Mouse (Mus musculus) limb, embryonic 13.5 days (tissue): ENCODE measurements at regions not wholly inside any gene's neighbourhood (a gene's known extent, or its start where the extent isn't known, plus 50 kb on each side); places are given as distances from the start of the nearest gene placed in this dataset.

Source experiments
- ATAC-seq: fragments of 200-750 bp; cut with Nextera tagmentation; 2 replicates; pipeline ENCODE4 v1.8.0; 2017; ENCODE audit warnings: low read depth, moderate number of reproducible peaks, moderate TSS enrichment; ENCODE audit not compliant: low FRiP score
- H3K27ac ChIP-seq: fragments of 300-500 bp; sonication (generic); 2 replicates; pipeline ENCODE4 v1.5.1; 2015; ENCODE audit warnings: inconsistent platforms, mild to moderate bottlenecking, moderate library complexity
- H3K27me3 ChIP-seq: fragments of 300-500 bp; sonication (generic); 2 replicates; pipeline ENCODE4 v1.6.1; 2015; ENCODE audit warnings: mild to moderate bottlenecking, inconsistent platforms
- H3K36me3 ChIP-seq: fragments of 300-500 bp; sonication (generic); 2 replicates; pipeline ENCODE4 v1.6.1; 2015; ENCODE audit warnings: inconsistent platforms, mild to moderate bottlenecking, moderate library complexity
- H3K4me1 ChIP-seq: fragments of 300-500 bp; sonication (generic); 2 replicates; pipeline ENCODE4 v1.6.1; 2015; ENCODE audit warnings: inconsistent platforms
- H3K4me2 ChIP-seq: fragments of 300-500 bp; sonication (generic); replicated peaks from 2 replicates; pipeline ENCODE4 v1.6.1; 2015; ENCODE audit warnings: inconsistent platforms, mild to moderate bottlenecking, moderate library complexity
- H3K4me3 ChIP-seq: fragments of 300-500 bp; sonication (generic); 2 replicates; pipeline ENCODE4 v1.5.1; 2015; ENCODE audit warnings: moderate library complexity, mild to moderate bottlenecking, inconsistent platforms
- H3K9ac ChIP-seq: fragments of 300-500 bp; sonication (generic); 2 replicates; pipeline ENCODE4 v1.6.1; 2015; ENCODE audit warnings: mild to moderate bottlenecking, inconsistent platforms
- H3K9me3 ChIP-seq: fragments of 300-500 bp; sonication (generic); 2 replicates; pipeline ENCODE4 v1.6.1; 2016; ENCODE audit warnings: inconsistent platforms
- WGBS: fragments of 180-500 bp; shearing (Covaris S2); methylation state at CpG from one replicate; pipeline ENCODE4 v1.1.7; 2015; 5-methylcytosine and 5-hydroxymethylcytosine counted together

DNA sequence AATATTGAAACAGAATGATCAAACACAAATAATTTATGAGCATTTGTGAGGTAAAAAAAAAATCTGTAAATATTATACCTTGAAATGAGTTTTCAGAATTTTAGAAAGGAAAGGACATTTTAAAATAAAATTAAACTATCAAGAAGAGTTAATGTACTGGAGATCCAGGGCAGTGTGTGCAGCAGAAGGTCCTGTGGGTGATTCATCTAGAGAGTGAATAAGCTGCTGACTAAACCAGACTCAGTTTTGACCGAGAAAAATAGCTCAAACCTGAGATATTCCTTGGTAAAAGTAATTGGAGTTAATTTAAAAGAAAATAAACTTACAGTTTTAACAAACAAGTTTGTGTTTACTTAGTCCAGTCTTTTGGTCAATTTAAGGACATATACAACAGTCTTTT lies 1118.6 kb upstream of the Celf2 start:
- Histone ChIP-seq H3K4me3 (no peak overlapping the region), H3K4me2 (no peak overlapping the region), H3K36me3 (no peaks in the 10 kb centered on the region), H3K9me3 (no peaks in the 10 kb centered on the region), H3K9ac (no peak overlapping the region), H3K27ac (no peak overlapping the region), H3K4me1 (no peaks in the 10 kb centered on the region), H3K27me3 (no peaks in the 10 kb centered on the region)
- ATAC-seq: no peak
- 74% methylated on average over 1 of the region's 1 CpGs for WGBS

DNA sequence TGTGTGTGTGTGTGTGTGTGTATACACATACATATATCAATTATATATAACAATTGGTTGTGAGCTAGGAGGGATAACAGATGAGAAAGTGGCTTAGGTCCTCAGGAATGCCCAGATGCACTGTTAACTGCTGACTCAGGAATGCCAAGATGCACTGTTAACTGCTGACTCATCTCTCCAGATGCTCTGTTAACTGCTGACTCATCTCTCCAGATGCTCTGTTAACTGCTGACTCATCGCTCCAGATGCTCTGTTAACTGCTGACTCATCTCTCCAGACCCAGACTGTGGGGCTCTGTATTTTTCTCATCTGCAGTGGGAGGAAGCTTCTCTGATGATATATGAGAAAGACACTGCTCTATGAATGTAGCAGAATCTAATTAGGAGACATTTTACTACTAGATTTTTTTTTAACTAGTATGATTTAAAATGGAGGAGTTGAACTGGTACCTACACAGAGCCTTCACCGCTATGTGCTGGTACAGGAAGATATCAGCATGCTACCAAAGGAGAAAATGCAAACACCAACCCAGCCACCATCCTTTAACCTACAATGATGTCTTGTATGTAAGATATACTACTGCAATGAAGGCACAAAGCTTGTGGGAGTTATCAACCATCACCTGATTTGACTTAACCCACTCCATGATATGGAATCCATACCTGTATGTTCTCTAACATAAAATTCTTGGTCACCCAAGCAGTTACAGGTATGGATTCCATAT lies 1119.3 kb upstream of the Celf2 start:
- ATAC-seq: no peak
- Histone ChIP-seq H3K27me3 (no peaks in the 10 kb centered on the region), H3K9me3 (no peaks in the 10 kb centered on the region), H3K4me3 (no peak overlapping the region), H3K36me3 (no peaks in the 10 kb centered on the region), H3K4me1 (no peaks in the 10 kb centered on the region), H3K27ac (no peak overlapping the region), H3K9ac (no peak overlapping the region), H3K4me2 (no peak overlapping the region)
- WGBS: 92% methylated on average over 2 of the region's 2 CpGs

DNA sequence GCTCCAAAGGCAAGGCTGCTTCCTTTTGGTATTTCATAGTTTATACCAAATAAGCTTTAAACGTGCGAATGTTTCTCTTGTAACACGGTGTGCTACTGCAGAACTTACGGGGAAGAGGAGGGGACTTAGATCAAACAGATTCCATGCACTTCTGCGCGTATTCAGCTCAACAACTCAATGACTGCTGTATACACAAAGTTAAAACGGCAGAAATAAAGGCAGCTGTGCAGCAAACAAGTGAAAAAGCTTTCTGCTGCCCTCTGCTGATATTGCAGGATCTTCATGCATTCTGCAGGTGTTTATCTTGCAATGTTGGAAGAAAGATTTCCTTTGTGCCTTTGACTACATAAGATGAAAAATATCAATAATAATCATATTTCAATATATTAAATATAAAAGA lies 1128.7 kb upstream of the Celf2 start:
- Histone ChIP-seq H3K27me3 (no peaks in the 10 kb centered on the region), H3K36me3 (no peaks in the 10 kb centered on the region), H3K27ac (no peak overlapping the region), H3K9ac (no peak overlapping the region), H3K4me3 (no peak overlapping the region), H3K9me3 (no peaks in the 10 kb centered on the region), H3K4me2 (no peak overlapping the region), H3K4me1 (no peaks in the 10 kb centered on the region)
- ATAC-seq: no peak
- whole genome bisulfite sequencing: 38% methylated on average over 7 of the region's 7 CpGs

DNA sequence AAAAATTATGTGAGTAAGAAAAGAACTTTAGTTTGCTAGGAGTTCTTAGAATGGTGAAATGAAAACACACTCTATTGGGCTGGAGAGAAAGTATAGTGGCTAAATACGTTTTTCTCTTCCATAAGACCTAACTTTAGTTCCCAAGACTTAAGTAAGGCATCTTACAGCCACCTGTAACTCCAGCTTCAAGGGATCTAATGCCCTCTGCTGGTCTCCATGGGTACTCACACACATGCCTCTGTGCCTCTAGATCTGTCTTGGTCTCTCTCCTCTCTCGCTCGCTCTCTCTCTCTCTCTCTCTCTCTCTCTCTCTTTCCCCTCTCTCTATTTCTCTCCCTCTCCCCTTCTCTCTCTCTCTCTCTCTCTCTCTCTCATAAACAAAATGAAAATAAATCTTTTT lies 1129.9 kb upstream of the Celf2 start:
- Histone ChIP-seq H3K36me3 (no peaks in the 10 kb centered on the region), H3K4me2 (no peak overlapping the region), H3K9me3 (no peaks in the 10 kb centered on the region), H3K9ac (no peak overlapping the region), H3K4me1 (no peaks in the 10 kb centered on the region), H3K27me3 (no peaks in the 10 kb centered on the region), H3K27ac (no peak overlapping the region), H3K4me3 (no peak overlapping the region)
- ATAC-seq: no peak
- WGBS: 51% methylated on average over 3 of the region's 3 CpGs

DNA sequence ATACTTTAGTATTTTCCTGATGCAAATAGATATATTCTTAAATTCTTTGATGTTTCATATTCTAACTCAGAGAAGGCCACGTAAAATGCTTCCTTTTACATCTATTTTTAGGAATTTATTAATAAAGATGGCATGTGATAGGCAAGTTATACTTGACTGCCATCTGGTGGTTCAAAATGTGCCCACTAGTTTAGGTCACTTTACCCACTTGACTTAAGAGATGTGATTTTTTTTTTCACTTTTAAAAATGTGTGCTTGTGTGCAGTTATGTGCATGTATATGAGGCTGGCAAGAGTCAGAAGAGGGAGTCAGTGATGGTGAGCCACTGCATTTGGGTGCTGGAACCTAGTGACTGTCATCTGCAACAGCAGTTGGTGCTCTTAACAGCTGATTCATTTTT lies 1136.1 kb upstream of the Celf2 start:
- H3K4me1 ChIP-seq: no peaks in the 10 kb centered on the region
- no peak overlapping the region for H3K27ac ChIP-seq
- no peak for ATAC-seq
- no peak overlapping the region for H3K4me2 ChIP-seq
- no peaks in the 10 kb centered on the region for H3K36me3 ChIP-seq
- no peak overlapping the region for H3K9ac ChIP-seq
- H3K9me3 ChIP-seq: no peaks in the 10 kb centered on the region
- 49% methylated on average over 1 of the region's 1 CpGs for WGBS
- H3K27me3 ChIP-seq: no peaks in the 10 kb centered on the region
- H3K4me3 ChIP-seq: no peak overlapping the region

DNA sequence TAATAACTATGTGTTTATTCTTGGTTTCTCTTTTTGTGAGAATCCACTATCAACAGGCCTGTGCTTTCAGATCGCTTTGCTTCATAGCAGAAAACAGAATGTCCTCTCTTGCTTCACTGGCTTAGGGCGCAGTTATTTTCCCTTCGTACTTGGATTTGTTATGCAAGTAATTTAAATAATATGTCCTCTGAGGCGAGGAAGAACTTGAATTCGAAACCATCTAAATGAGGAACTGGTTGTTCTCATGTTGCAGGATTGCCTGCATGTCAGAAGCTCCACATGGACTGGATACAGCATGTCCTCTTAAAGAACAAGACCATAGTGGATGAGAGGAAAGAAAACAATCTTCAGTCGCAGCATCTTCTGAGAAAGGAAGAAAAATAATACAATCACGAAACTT lies 1151.2 kb upstream of the Celf2 start:
- no peak for ATAC-seq
- Histone ChIP-seq H3K27me3 (no peaks in the 10 kb centered on the region), H3K9me3 (no peaks in the 10 kb centered on the region), H3K27ac (no peak overlapping the region), H3K36me3 (no peaks in the 10 kb centered on the region), H3K9ac (no peak overlapping the region), H3K4me3 (no peak overlapping the region), H3K4me1 (no peaks in the 10 kb centered on the region), H3K4me2 (no peak overlapping the region)
- WGBS: 78% methylated on average over 7 of the region's 7 CpGs

DNA sequence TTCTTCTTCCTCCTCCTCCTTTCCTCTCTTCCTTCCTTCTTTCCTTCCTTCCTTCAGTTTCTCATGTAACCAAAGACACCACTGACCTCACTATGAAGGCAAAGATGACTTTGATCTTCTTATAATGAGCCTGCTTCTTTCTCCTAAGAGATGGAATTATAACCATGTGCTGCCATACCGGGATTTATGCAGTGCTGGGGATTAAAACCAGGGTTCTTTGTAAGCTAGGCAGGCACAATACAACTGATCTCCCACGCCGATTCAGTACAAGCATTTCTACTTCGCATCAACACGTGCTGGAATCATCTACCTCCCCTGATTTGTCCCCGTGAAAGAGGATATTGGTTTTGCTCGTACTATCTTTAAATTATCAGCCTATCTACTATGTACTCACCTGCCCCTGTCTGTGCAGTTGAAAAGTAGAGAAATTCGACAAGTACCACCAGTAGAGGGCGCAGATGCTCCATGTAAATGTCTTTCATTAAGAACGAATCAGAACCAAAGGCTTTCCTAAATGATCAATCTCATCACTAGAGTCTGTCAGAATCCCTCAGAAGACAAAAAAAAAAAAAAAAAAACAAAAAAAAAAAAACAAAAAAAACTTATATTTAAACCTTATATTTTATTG lies 1164.5 kb upstream of the Celf2 start:
- no peak overlapping the region for H3K27ac ChIP-seq
- H3K27me3 ChIP-seq: peaks cover 20% of the 10 kb centered on the region; the same call in 1 of the 2 replicates
- H3K4me1 ChIP-seq: no peaks in the 10 kb centered on the region
- 14% methylated on average over 10 of the region's 10 CpGs for WGBS
- H3K4me3 ChIP-seq: no peak overlapping the region
- no peaks in the 10 kb centered on the region for H3K36me3 ChIP-seq
- no peak overlapping the region for H3K9ac ChIP-seq
- peak; percentile 28; the same call in 1 of the 2 replicates for ATAC-seq
- H3K4me2 ChIP-seq: no peak overlapping the region
- H3K9me3 ChIP-seq: no peaks in the 10 kb centered on the region

DNA sequence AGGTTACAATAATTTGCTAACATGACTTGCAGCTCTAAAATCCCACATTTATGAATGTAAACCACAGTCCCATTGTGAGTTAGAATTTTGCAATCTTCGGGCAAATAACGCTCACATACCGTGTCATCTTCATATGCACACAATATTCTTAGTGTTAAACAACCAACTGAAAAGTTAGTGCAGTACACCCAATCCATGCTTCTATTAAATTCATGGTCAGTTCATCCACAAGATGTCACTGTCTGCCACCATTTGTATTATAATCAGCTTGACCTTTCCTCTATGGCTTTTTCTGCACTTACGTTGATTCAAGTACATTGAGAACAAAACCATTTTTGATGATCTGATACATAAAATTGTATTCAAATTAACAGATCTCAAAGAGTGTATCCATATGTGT lies 1166.2 kb upstream of the Celf2 start:
- Histone ChIP-seq H3K27ac (no peak overlapping the region), H3K9ac (no peak overlapping the region), H3K4me1 (no peaks in the 10 kb centered on the region), H3K9me3 (no peaks in the 10 kb centered on the region), H3K36me3 (no peaks in the 10 kb centered on the region), H3K4me2 (no peak overlapping the region), H3K4me3 (no peak overlapping the region), H3K27me3 (peaks cover 19% of the 10 kb centered on the region; the same call in 1 of the 2 replicates)
- WGBS: 74% methylated on average over 4 of the region's 4 CpGs
- ATAC-seq: no peak

DNA sequence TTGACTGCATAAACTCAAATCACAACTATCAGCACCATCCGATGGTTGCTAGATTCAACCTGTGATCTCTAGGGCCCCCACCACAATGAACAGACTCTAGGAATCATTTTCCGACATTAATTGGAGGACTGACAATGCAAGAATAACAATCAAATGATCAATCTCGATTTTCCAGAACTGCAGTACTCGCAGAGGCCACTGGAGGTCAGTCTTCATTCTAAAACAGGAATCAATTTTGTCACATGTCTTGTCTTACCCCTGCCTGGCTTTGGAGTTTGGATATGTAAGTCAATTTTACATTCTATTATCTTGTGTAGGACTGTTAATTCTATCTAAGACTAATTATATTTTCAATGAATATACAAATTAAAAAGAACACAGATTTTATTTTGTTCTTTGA lies 1167.2 kb upstream of the Celf2 start:
- Histone ChIP-seq H3K4me3 (no peak overlapping the region), H3K27me3 (peaks cover 17% of the 10 kb centered on the region; the same call in 1 of the 2 replicates), H3K4me1 (no peaks in the 10 kb centered on the region), H3K27ac (no peak overlapping the region), H3K4me2 (no peak overlapping the region), H3K36me3 (no peaks in the 10 kb centered on the region), H3K9me3 (no peaks in the 10 kb centered on the region), H3K9ac (no peak overlapping the region)
- 9% methylated on average over 4 of the region's 4 CpGs for WGBS
- no peak for ATAC-seq

DNA sequence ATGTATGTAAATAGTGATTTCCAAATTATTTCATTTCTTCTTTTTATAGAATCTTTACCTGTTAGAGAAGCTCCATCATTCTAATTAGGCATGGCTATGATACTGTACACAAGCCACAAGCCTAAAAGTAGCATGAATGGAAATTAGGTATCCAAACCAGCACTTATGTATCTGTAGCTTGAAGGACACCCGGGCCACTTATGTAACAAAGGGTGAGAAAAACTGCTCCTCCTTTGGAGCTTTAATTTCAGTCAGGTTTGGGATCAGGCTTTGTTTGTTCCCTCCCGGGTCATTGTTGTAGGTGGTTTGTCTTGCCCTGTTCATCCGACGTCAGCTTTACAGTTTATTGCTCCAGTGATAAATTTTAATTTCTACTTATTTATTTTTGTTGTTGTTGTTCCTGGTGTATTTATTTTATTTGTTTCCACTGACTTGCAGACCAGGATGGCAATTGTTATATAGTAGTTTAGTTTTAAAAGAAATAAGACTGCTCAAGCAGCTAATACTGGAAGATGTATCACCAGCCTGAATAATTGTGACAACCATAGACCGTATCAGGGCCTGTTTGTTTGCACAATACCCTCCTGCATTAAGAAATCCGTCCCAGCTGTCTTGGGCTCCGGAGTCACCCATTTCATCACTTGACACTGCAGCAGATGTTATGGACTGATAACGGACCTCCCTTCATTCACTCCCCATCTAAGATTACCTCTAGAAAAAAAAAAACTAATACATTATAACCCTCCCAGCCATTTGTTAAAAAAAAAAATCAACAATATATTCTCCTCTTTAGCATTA lies 1181.7 kb upstream of the Celf2 start:
- H3K36me3 ChIP-seq: no peaks in the 10 kb centered on the region
- H3K4me2 ChIP-seq: no peak overlapping the region
- WGBS: 62% methylated on average over 8 of the region's 8 CpGs
- H3K27ac ChIP-seq: no peak overlapping the region
- H3K27me3 ChIP-seq: no peaks in the 10 kb centered on the region
- H3K9ac ChIP-seq: no peak overlapping the region
- no peaks in the 10 kb centered on the region for H3K9me3 ChIP-seq
- H3K4me3 ChIP-seq: no peak overlapping the region
- H3K4me1 ChIP-seq: no peaks in the 10 kb centered on the region
- ATAC-seq: no peak

DNA sequence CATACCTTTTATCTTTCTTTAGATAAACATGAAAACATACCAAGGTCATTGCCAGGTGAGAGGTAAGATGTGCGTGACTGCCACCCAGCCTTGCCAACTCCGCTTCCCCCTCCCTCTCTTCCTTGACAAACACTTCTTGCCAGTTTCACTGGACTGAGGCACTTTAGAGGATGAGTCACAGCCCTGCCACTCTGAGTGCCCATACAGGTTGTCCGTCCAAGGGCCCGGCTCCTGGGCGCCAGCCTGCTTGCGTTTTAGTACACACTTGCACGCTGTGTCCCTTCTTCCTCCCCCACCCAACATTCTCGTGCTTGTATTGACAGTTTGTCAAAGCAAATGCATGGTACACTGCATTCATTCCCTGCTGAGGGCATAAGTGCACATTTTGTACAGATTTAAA lies 1151.7 kb upstream of the 4930412O13Rik start:
- no peaks in the 10 kb centered on the region for H3K36me3 ChIP-seq
- ATAC-seq: no peak
- H3K4me2 ChIP-seq: no peak overlapping the region
- H3K27ac ChIP-seq: no peak overlapping the region
- no peaks in the 10 kb centered on the region for H3K9me3 ChIP-seq
- WGBS: 82% methylated on average over 8 of the region's 8 CpGs
- no peaks in the 10 kb centered on the region for H3K27me3 ChIP-seq
- no peak overlapping the region for H3K4me3 ChIP-seq
- H3K4me1 ChIP-seq: no peaks in the 10 kb centered on the region
- no peak overlapping the region for H3K9ac ChIP-seq

DNA sequence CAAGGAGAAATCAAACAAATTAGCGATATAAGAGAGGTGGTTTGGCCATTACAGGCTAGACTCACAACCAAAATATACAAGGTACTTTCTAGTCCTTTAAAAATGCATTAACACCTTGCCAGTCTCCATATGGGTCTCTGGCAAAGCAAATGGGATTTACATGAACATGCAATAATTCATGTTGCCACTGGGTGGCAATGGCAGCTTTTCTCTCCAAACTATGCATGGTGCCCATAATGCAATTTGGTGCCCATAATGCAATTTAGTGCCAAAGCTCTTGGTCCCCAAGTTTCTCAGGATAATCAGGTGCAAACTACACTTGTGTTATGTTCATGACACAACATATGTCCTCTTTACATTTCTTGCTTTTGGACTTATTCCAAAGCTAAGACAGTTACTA lies 1126.9 kb upstream of the 4930412O13Rik start:
- no peak overlapping the region for H3K4me3 ChIP-seq
- H3K9me3 ChIP-seq: no peaks in the 10 kb centered on the region
- no peak overlapping the region for H3K9ac ChIP-seq
- H3K4me1 ChIP-seq: no peaks in the 10 kb centered on the region
- 11% methylated on average over 1 of the region's 1 CpGs for WGBS
- no peak overlapping the region for H3K27ac ChIP-seq
- no peaks in the 10 kb centered on the region for H3K36me3 ChIP-seq
- no peak for ATAC-seq
- no peaks in the 10 kb centered on the region for H3K27me3 ChIP-seq
- H3K4me2 ChIP-seq: no peak overlapping the region
